Comparison of ENCODE assay signal across 8 mouse cellular contexts in the genomic region with DNA sequence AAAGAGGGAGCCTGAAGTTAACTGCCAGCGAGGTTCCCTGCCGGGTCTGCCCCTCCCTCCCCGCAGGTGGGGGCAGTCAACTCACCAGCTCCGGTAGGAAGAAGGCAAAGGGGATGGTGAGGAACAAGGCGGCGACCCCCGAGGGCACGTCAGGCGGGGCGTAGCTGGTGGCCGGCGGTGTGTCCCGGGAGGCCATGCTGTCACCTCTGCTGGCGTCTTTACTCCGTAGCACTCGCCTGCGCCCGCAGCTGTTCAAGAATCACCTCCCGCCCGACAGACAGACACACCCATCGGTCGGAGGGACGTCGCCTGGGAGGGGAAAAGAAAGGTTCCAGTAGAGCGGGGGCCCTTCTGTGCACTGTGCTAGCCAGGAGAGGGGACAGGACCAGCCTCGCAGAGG. TPM values are rescaled to one million over a fixed set of nuclear protein-coding genes. Genes with fewer than 3 reads are reported as not detected.
A peak's percentile ranks its signal among the peaks of the same experiment; 100 is the strongest.
DNase-seq lines count a peak whose midpoint lies in the region; ATAC-seq and TF ChIP-seq lines count a peak whose summit lies in the region.

TSS of gene Mall (minus strand) at position 262 of the 400 bp plus-strand sequence.

- TF ChIP-seq CTCF in kidney, adult 2 months (conservative IDR thresholded peaks at IDR 0.05; ENCODE audit: insufficient read depth, insufficient read length, low read depth, low read length) = no peak

- no peak within 1 kb of the TSS for H3K27ac ChIP-seq in kidney, adult 2 months (ENCODE audit: insufficient read depth, low read depth, low read length)
- H3K27ac ChIP-seq in forebrain, embryonic 13.5 days = no peak within 1 kb of the TSS
- peak within 1 kb of the TSS; percentile 63 for H3K27ac ChIP-seq in intestine, embryonic 15.5 days
- no peak within 1 kb of the TSS for H3K27ac ChIP-seq in midbrain, embryonic 12.5 days (replicated peaks)

- no peaks in the 10 kb centered on the region for H3K36me3 ChIP-seq in kidney, adult 2 months (ENCODE audit: control insufficient read depth, insufficient read depth, low read length)
- no peaks in the 10 kb centered on the region for H3K36me3 ChIP-seq in forebrain, embryonic 13.5 days (ENCODE audit: poor library complexity, severe bottlenecking)
- no peaks in the 10 kb centered on the region for H3K36me3 ChIP-seq in intestine, embryonic 15.5 days
- no peaks in the 10 kb centered on the region for H3K36me3 ChIP-seq in midbrain, embryonic 12.5 days

- no peak for DNase-seq in kidney, adult 2 months
- no peak for DNase-seq in kidney, postnatal 14 days
- DNase-seq in frontal cortex, postnatal 10 days (ENCODE audit: low spot score in 2 of 2) = no peak
- no peak for DNase-seq in thymus, postnatal 25 days
- DNase-seq in ovary, postnatal 10 days (ENCODE audit: low spot score) = no peak

- H3K9ac ChIP-seq in forebrain, embryonic 13.5 days = 0 out of 2 replicates have a peak within 1 kb of the TSS, but pooled peaks have one; percentile 16
- peak within 1 kb of the TSS; percentile 45 for H3K9ac ChIP-seq in intestine, embryonic 15.5 days
- H3K9ac ChIP-seq in midbrain, embryonic 12.5 days (replicated peaks) = peak within 1 kb of the TSS; percentile 20; the same call in 1 of the 2 replicates

- peak within 1 kb of the TSS; percentile 38 for H3K4me2 ChIP-seq in forebrain, embryonic 13.5 days
- H3K4me2 ChIP-seq in intestine, embryonic 15.5 days (replicated peaks) = peak within 1 kb of the TSS; percentile 58
- H3K4me2 ChIP-seq in midbrain, embryonic 12.5 days (replicated peaks) = peak within 1 kb of the TSS; percentile 40

- H3K27me3 ChIP-seq in kidney, adult 2 months (replicated peaks; ENCODE audit: control insufficient read depth, insufficient read depth, low read length) = no peaks in the 10 kb centered on the region
- H3K27me3 ChIP-seq in forebrain, embryonic 13.5 days = peaks cover 23% of the 10 kb centered on the region
- H3K27me3 ChIP-seq in intestine, embryonic 15.5 days (replicated peaks) = no peaks in the 10 kb centered on the region
- peaks cover 26% of the 10 kb centered on the region for H3K27me3 ChIP-seq in midbrain, embryonic 12.5 days

- no peaks in the 10 kb centered on the region for H3K9me3 ChIP-seq in forebrain, embryonic 13.5 days (replicated peaks)
- H3K9me3 ChIP-seq in intestine, embryonic 15.5 days = no peaks in the 10 kb centered on the region
- H3K9me3 ChIP-seq in midbrain, embryonic 12.5 days = no peaks in the 10 kb centered on the region

- ATAC-seq in forebrain, embryonic 13.5 days = no peak
- peak; percentile 68 for ATAC-seq in intestine, embryonic 15.5 days
- ATAC-seq in midbrain, embryonic 12.5 days (ENCODE audit: low FRiP score, low read depth) = no peak

- TF ChIP-seq POLR2A in kidney, adult 2 months (IDR thresholded peaks at IDR 0.05; ENCODE audit: low read depth, low read length) = no peak

- WGBS in kidney, adult 2 months = 6% methylated on average over 26 of the region's 26 CpGs
- WGBS in forebrain, embryonic 13.5 days = 1% methylated on average over 26 of the region's 26 CpGs
- under 1% methylated on average over 26 of the region's 26 CpGs for WGBS in intestine, embryonic 15.5 days
- 3% methylated on average over 26 of the region's 26 CpGs for WGBS in midbrain, embryonic 12.5 days

- H3K4me3 ChIP-seq in kidney, adult 2 months (ENCODE audit: insufficient read depth, low read depth, low read length) = peak within 1 kb of the TSS; percentile 43; the same call in 1 of the 2 replicates
- H3K4me3 ChIP-seq in forebrain, embryonic 13.5 days = no peak within 1 kb of the TSS
- peak within 1 kb of the TSS; percentile 32 for H3K4me3 ChIP-seq in intestine, embryonic 15.5 days (replicated peaks)
- peak within 1 kb of the TSS; percentile 14; the same call in 1 of the 2 replicates for H3K4me3 ChIP-seq in midbrain, embryonic 12.5 days

- H3K4me1 ChIP-seq in kidney, adult 2 months (ENCODE audit: control insufficient read depth, insufficient read depth, low read length) = 0 out of 2 replicates have a peak, but pooled peaks cover 3% of the 10 kb centered on the region
- peaks cover 4% of the 10 kb centered on the region; the same call in 1 of the 2 replicates for H3K4me1 ChIP-seq in forebrain, embryonic 13.5 days
- H3K4me1 ChIP-seq in intestine, embryonic 15.5 days (replicated peaks) = peaks cover 5% of the 10 kb centered on the region; the same call in 1 of the 2 replicates
- H3K4me1 ChIP-seq in midbrain, embryonic 12.5 days = peaks cover 9% of the 10 kb centered on the region

RNA-seq across cellular contexts. Expression of gene Mall, which starts in this region (rescaled TPM):
- polyA plus RNA-seq in kidney, adult 2 months (2012; rRNA removed) = 1.3 and 1.8 TPM in 2 replicates
- 0.34 and 0.79 TPM in 2 replicates for polyA plus RNA-seq in forebrain, embryonic 13.5 days (2015; fragmentation: Nextera tagmentation; extraction: Ambion mirVana)
- 21.4 and 25.4 TPM in 2 replicates for polyA plus RNA-seq in intestine, embryonic 15.5 days (2015; fragmentation: Nextera tagmentation; extraction: Ambion mirVana)
- 0.63 and 0.74 TPM in 2 replicates for polyA plus RNA-seq in midbrain, embryonic 12.5 days (2016; fragmentation: Nextera tagmentation; extraction: Ambion mirVana)
